ENCODE assay signal across 24 mouse cellular contexts in the genomic region with DNA sequence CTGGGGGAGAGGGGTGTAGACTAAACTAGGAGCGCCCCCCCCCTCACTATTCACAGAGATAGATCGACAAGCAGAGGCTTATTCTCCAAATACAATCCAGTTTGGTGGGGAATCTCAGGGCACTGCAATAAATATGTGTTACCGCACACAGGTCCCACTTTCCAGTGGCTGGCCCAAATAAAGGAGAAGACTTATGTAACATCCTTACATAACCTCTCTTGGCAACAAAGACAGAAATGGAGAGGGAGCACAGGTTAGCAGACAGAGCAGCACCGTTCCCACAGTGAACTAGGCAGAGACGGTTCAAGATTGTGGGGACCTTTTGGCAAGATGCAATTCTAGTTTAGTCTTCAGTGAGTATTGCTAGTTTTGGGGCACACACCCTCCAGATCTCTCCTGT. TPM values are rescaled to one million over a fixed set of nuclear protein-coding genes. Genes with fewer than 3 reads are reported as not detected.
DNase-seq lines count a peak whose midpoint lies in the region; ATAC-seq and TF ChIP-seq lines count a peak whose summit lies in the region.
"Not testable (repeated sequence)": the region's sequence is repeated elsewhere in the genome, so short reads cannot be mapped to it uniquely, and the experiment has no call there.
"Had no signal": no experiment of that assay in that cellular context is flagged by ENCODE, and none has a peak within 500 bp of the region (broad histone marks: within the 10 kb centered on the region; RNA-seq: fewer than 3 reads in every experiment).

No protein-coding gene starts in this region.

- not testable (repeated sequence) for H3K27ac ChIP-seq in cerebellum, adult 2 months (ENCODE audit: insufficient read depth, low read length); kidney, adult 2 months (ENCODE audit: insufficient read depth, low read depth, low read length); liver, adult 2 months (replicated peaks; ENCODE audit: insufficient read depth, low read depth, low read length)

- not testable (repeated sequence) for TF ChIP-seq POLR2A in cerebellum, adult 2 months (IDR thresholded peaks at IDR 0.05; ENCODE audit: borderline replicate concordance, insufficient read depth, low read length); kidney, adult 2 months (IDR thresholded peaks at IDR 0.05; ENCODE audit: low read depth, low read length); liver, adult 2 months (IDR thresholded peaks at IDR 0.05; ENCODE audit: extremely low read depth, insufficient read depth, low read length)

- not testable (repeated sequence) for H3K4me1 ChIP-seq in cerebellum, adult 2 months (ENCODE audit: control insufficient read depth, insufficient read depth, low read length); kidney, adult 2 months (ENCODE audit: control insufficient read depth, insufficient read depth, low read length); liver, adult 2 months (ENCODE audit: control insufficient read depth, insufficient read depth, low read length)

- not testable (repeated sequence) for H3K27me3 ChIP-seq in cerebellum, adult 2 months (ENCODE audit: control insufficient read depth, insufficient read depth, low read length); kidney, adult 2 months (replicated peaks; ENCODE audit: control insufficient read depth, insufficient read depth, low read length); liver, adult 2 months (ENCODE audit: control insufficient read depth, insufficient read depth, low read length)

- not testable (repeated sequence) for H3K9ac ChIP-seq in liver, adult 2 months (ENCODE audit: low read depth, low read length)

- not testable (repeated sequence) for TF ChIP-seq CTCF in cerebellum, adult 2 months (IDR thresholded peaks at IDR 0.05; ENCODE audit: borderline replicate concordance, insufficient read depth, low read depth, low read length); kidney, adult 2 months (conservative IDR thresholded peaks at IDR 0.05; ENCODE audit: insufficient read depth, insufficient read length, low read depth, low read length); liver, adult 2 months (IDR thresholded peaks at IDR 0.05; ENCODE audit: low read depth, low read length)

- not testable (repeated sequence) for H3K4me3 ChIP-seq in cerebellum, adult 2 months (replicated peaks; ENCODE audit: insufficient read depth, low read depth, low read length); kidney, adult 2 months (ENCODE audit: insufficient read depth, low read depth, low read length); liver, adult 2 months (ENCODE audit: insufficient read depth, low read depth, low read length)

- ATAC-seq in cerebellum, adult (ENCODE audit: insufficient number of reproducible peaks, low FRiP score, low TSS enrichment): peak; percentile 81

- H3K79me2 ChIP-seq in liver, adult 2 months (ENCODE audit: control insufficient read depth, insufficient read depth, low read length): not testable (repeated sequence)

- WGBS in cerebellum, adult 2 months: 28% methylated on average over 5 of the region's 5 CpGs
- WGBS in kidney, adult 2 months: 67% methylated on average over 5 of the region's 5 CpGs
- WGBS in liver, adult 2 months: 41% methylated on average over 5 of the region's 5 CpGs

- H3K36me3 ChIP-seq in kidney, adult 2 months (ENCODE audit: control insufficient read depth, insufficient read depth, low read length); liver, adult 2 months (ENCODE audit: control insufficient read depth, insufficient read depth, low read length): not testable (repeated sequence)

- DNase-seq in cerebellum, adult 2 months: peak; percentile 30 to 42
- DNase-seq in cerebellum, adult 9-11 months: peak; percentile 38
- peak; percentile 85 for DNase-seq in heart, adult 11 months
- peak; percentile 13 for DNase-seq in kidney, adult 2 months
- DNase-seq in liver, adult 2 months (ENCODE audit: extremely low read depth, low read depth, low spot score): peak; percentile 7

RNA-seq across cellular contexts. Expression of a gene that starts 3.8 kb away (rescaled TPM):
- 0.62 and 0.65 TPM in 2 replicates for polyA plus RNA-seq in cerebellum, adult 2 months (2012; rRNA removed)
- 228 and 241 TPM in 2 replicates for polyA plus RNA-seq in kidney, adult 2 months (2012; rRNA removed)
- total RNA-seq in liver, adult 2 months (2014; rRNA removed): 1.0 TPM in 1 of 2 replicates, not detected in the other
- 8.9 and 9.2 TPM in 2 replicates for polyA plus RNA-seq in liver, adult 2 months (2012; rRNA removed)
- total RNA-seq: CH12.LX; G1E; heart, postnatal 14 days; heart, postnatal 4 days; hindbrain, postnatal 0 days had no signal
- polyA plus RNA-seq: embryonic facial prominence, embryonic 11.5 days; embryonic facial prominence, embryonic 14.5 days; forebrain, embryonic 10.5 days; forebrain, embryonic 13.5 days; G1E; heart, embryonic 10.5 days; heart, embryonic 13.5 days; heart, embryonic 16.5 days; hindbrain, embryonic 11.5 days; hindbrain, postnatal 0 days; inflammation-experienced regulatory T-cells, adult 6 months; intestine, embryonic 16.5 days had no signal

RNA-seq across cellular contexts. Expression of a gene that starts 56.3 kb away (rescaled TPM):
- 10.3 and 11.3 TPM in 2 replicates for polyA plus RNA-seq in cerebellum, adult 2 months (2012; rRNA removed)
- polyA plus RNA-seq in kidney, adult 2 months (2012; rRNA removed): 43.5 and 54.4 TPM in 2 replicates
- 0.20 and 0.28 TPM in 2 replicates for total RNA-seq in liver, adult 2 months (2014; rRNA removed)
- polyA plus RNA-seq in liver, adult 2 months (2012; rRNA removed): 0.06 and 0.16 TPM in 2 replicates
- total RNA-seq: adrenal gland, postnatal 10 days; CH12.LX; gastrocnemius, adult 2 months; gastrocnemius, postnatal 14 days; heart, postnatal 4 days; hindbrain, postnatal 0 days had no signal
- polyA plus RNA-seq: embryonic facial prominence, embryonic 11.5 days; embryonic facial prominence, embryonic 14.5 days; G1E; heart, embryonic 16.5 days had no signal

Comparison
In these comparisons a context has a peak if more than half of its experiments do, and no peak if none do; other contexts are left out.
1. DNase-seq: peak in every context shown above with its lines; median percentile 85 in heart, adult 11 months; 38 in cerebellum, adult 9-11 months; 36 in cerebellum, adult 2 months; 13 in kidney, adult 2 months; 7 in liver, adult 2 months.
2. RNA of a gene that starts 3.8 kb away (polyA plus RNA-seq): 228 to 241 TPM in kidney, adult 2 months; 8.9 to 9.2 TPM in liver, adult 2 months and 0.62 to 0.65 TPM in cerebellum, adult 2 months; every median in the first group is over 10 times any median in the second.